Mouse (Mus musculus): ENCODE measurements around the gene Cdh4. TPM values are rescaled to one million over a fixed set of nuclear protein-coding genes. Genes with fewer than 3 reads are reported as not detected.

Gene Cdh4
- total and polyA plus RNA-seq, 2 experiments from 2014 or later = 0.51 to 2.1 TPM

GRCm38 (mm10) chr2:179576221-179576620 is 134.0 kb downstream of the Cdh4 start:
- H3K27ac ChIP-seq (ENCODE audit: low read depth) = no peak overlapping the region
- H3K27me3 ChIP-seq (ENCODE audit: control insufficient read depth, insufficient read depth, low read length) = no peaks in the 10 kb centered on the region
- no peak for TF ChIP-seq EP300 (IDR thresholded peaks at IDR 0.05; ENCODE audit: low read depth)
- peak; percentile 25; the same call in 1 of the 2 replicates for TF ChIP-seq CTCF (IDR thresholded peaks at IDR 0.05; ENCODE audit: low read depth)
- H3K4me2 ChIP-seq (ENCODE audit: low read depth, low read length) = no peak overlapping the region
- H3K9me3 ChIP-seq (replicated peaks; ENCODE audit: control insufficient read depth, low read length) = no peaks in the 10 kb centered on the region
- H3K4me1 ChIP-seq (ENCODE audit: control insufficient read depth, insufficient read depth) = no peaks in the 10 kb centered on the region
- DNase-seq (ENCODE audit: low spot score) (no peak), ATAC-seq (ENCODE audit: insufficient read depth, low read depth) (no peak)
- H3K9ac ChIP-seq (replicated peaks; ENCODE audit: low read depth, low read length) = no peak overlapping the region
- no peak overlapping the region for H3K4me3 ChIP-seq (ENCODE audit: low read depth, low read length)
- H3K36me3 ChIP-seq (replicated peaks; ENCODE audit: control insufficient read depth, insufficient read depth, low read length) = no peaks in the 10 kb centered on the region
- WGBS = 40% methylated on average over 1 of the region's 1 CpGs

- no peaks in the 10 kb centered on the region for H3K9me3 ChIP-seq (replicated peaks; ENCODE audit: control insufficient read depth, low read length)
- H3K27me3 ChIP-seq (ENCODE audit: control insufficient read depth, insufficient read depth, low read length) = no peaks in the 10 kb centered on the region
- WGBS = 61% methylated on average over 3 of the region's 3 CpGs
- H3K4me3 ChIP-seq (ENCODE audit: low read depth, low read length) = no peak overlapping the region
- H3K36me3 ChIP-seq (replicated peaks; ENCODE audit: control insufficient read depth, insufficient read depth, low read length) = no peaks in the 10 kb centered on the region
- H3K4me1 ChIP-seq (ENCODE audit: control insufficient read depth, insufficient read depth) = no peaks in the 10 kb centered on the region
- no peak overlapping the region for H3K9ac ChIP-seq (replicated peaks; ENCODE audit: low read depth, low read length)
- no peak overlapping the region for H3K27ac ChIP-seq (ENCODE audit: low read depth)
- no peak for ATAC-seq (ENCODE audit: insufficient read depth, low read depth)
- TF ChIP-seq EP300 (IDR thresholded peaks at IDR 0.05; ENCODE audit: low read depth) (no peak), CTCF (IDR thresholded peaks at IDR 0.05; ENCODE audit: low read depth) (no peak)
- DNase-seq (ENCODE audit: low spot score) = no peak
- no peak overlapping the region for H3K4me2 ChIP-seq (ENCODE audit: low read depth, low read length)
These were observed 136.1 kb downstream of the Cdh4 start for GRCm38 (mm10) chr2:179578329-179578728.

DNA sequence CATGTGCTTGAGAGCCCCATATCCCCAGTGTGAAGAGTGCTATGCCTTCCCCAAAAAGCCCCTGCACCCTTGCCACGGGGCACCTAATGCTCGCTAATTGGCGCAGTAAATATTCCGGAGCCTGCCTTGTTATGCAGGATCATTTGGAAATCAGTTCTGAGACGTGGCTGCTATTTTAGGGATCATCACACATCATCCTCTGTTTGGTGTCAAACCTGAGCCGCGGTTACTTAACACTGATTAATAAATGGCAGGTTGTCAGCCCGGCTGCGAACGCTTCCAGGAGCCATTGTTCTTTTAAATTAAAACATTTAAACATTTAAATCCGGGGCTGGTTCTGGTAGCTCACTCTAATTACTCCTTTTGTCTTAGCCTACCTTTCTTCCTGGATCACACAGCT is 136.6 kb downstream of the Cdh4 start:
- Histone ChIP-seq H3K4me1 (ENCODE audit: control insufficient read depth, insufficient read depth) (no peaks in the 10 kb centered on the region), H3K9ac (replicated peaks; ENCODE audit: low read depth, low read length) (no peak overlapping the region), H3K27me3 (ENCODE audit: control insufficient read depth, insufficient read depth, low read length) (no peaks in the 10 kb centered on the region), H3K4me2 (ENCODE audit: low read depth, low read length) (no peak overlapping the region), H3K4me3 (ENCODE audit: low read depth, low read length) (no peak overlapping the region), H3K27ac (ENCODE audit: low read depth) (no peak overlapping the region), H3K36me3 (replicated peaks; ENCODE audit: control insufficient read depth, insufficient read depth, low read length) (no peaks in the 10 kb centered on the region), H3K9me3 (replicated peaks; ENCODE audit: control insufficient read depth, low read length) (no peaks in the 10 kb centered on the region)
- ATAC-seq (ENCODE audit: insufficient read depth, low read depth) (no peak), DNase-seq (ENCODE audit: low spot score) (no peak)
- 75% methylated on average over 11 of the region's 11 CpGs for WGBS
- TF ChIP-seq EP300 (IDR thresholded peaks at IDR 0.05; ENCODE audit: low read depth) (no peak), CTCF (IDR thresholded peaks at IDR 0.05; ENCODE audit: low read depth) (no peak)

- WGBS = 49% methylated on average over 4 of the region's 4 CpGs
- Histone ChIP-seq H3K4me2 (ENCODE audit: low read depth, low read length) (no peak overlapping the region), H3K4me3 (ENCODE audit: low read depth, low read length) (no peak overlapping the region), H3K36me3 (replicated peaks; ENCODE audit: control insufficient read depth, insufficient read depth, low read length) (no peaks in the 10 kb centered on the region), H3K9me3 (replicated peaks; ENCODE audit: control insufficient read depth, low read length) (no peaks in the 10 kb centered on the region), H3K4me1 (ENCODE audit: control insufficient read depth, insufficient read depth) (no peaks in the 10 kb centered on the region), H3K9ac (replicated peaks; ENCODE audit: low read depth, low read length) (no peak overlapping the region), H3K27ac (ENCODE audit: low read depth) (no peak overlapping the region), H3K27me3 (ENCODE audit: control insufficient read depth, insufficient read depth, low read length) (no peaks in the 10 kb centered on the region)
- DNase-seq (ENCODE audit: low spot score) = no peak
- ATAC-seq (ENCODE audit: insufficient read depth, low read depth) = no peak
- TF ChIP-seq EP300 (IDR thresholded peaks at IDR 0.05; ENCODE audit: low read depth) (no peak), CTCF (IDR thresholded peaks at IDR 0.05; ENCODE audit: low read depth) (no peak)
These were observed 138.2 kb downstream of the Cdh4 start for GRCm38 (mm10) chr2:179580415-179580814.

DNA sequence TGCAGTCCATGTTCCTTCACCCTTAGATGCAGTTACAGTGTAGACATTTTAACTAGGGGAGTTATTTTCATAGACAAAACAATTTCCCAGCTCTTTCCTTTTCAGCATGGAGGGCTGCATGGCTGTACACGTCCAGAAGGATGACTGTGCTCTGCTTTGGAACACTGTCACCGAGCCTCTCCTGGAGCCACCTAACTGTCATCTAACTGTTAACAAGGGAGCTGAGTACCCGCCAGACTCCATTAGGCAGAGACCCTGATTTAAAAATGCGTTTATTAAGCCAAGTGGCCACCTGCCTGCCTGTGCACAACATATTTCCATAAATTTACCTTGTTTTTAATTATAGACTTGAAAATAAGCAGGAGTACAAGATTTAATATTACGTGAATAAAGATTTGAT is 138.8 kb downstream of the Cdh4 start:
- H3K27ac ChIP-seq (ENCODE audit: low read depth) = no peak overlapping the region
- ATAC-seq (ENCODE audit: insufficient read depth, low read depth) = no peak
- TF ChIP-seq CTCF (IDR thresholded peaks at IDR 0.05; ENCODE audit: low read depth) (no peak), EP300 (IDR thresholded peaks at IDR 0.05; ENCODE audit: low read depth) (no peak)
- no peaks in the 10 kb centered on the region for H3K4me1 ChIP-seq (ENCODE audit: control insufficient read depth, insufficient read depth)
- WGBS = 68% methylated on average over 5 of the region's 5 CpGs
- DNase-seq (ENCODE audit: low spot score) = no peak
- no peak overlapping the region for H3K4me2 ChIP-seq (ENCODE audit: low read depth, low read length)
- H3K4me3 ChIP-seq (ENCODE audit: low read depth, low read length) = no peak overlapping the region
- no peak overlapping the region for H3K9ac ChIP-seq (replicated peaks; ENCODE audit: low read depth, low read length)
- no peaks in the 10 kb centered on the region for H3K36me3 ChIP-seq (replicated peaks; ENCODE audit: control insufficient read depth, insufficient read depth, low read length)
- no peaks in the 10 kb centered on the region for H3K9me3 ChIP-seq (replicated peaks; ENCODE audit: control insufficient read depth, low read length)
- no peaks in the 10 kb centered on the region for H3K27me3 ChIP-seq (ENCODE audit: control insufficient read depth, insufficient read depth, low read length)

- WGBS = 58% methylated on average over 16 of the region's 16 CpGs
- H3K27ac ChIP-seq (ENCODE audit: low read depth) = no peak overlapping the region
- TF ChIP-seq EP300 (IDR thresholded peaks at IDR 0.05; ENCODE audit: low read depth) (no peak), CTCF (IDR thresholded peaks at IDR 0.05; ENCODE audit: low read depth) (no peak)
- no peak overlapping the region for H3K4me3 ChIP-seq (ENCODE audit: low read depth, low read length)
- no peaks in the 10 kb centered on the region for H3K36me3 ChIP-seq (replicated peaks; ENCODE audit: control insufficient read depth, insufficient read depth, low read length)
- H3K4me2 ChIP-seq (ENCODE audit: low read depth, low read length) = 0 out of 2 replicates have a peak overlapping the region, but pooled peaks have one; percentile 15
- ATAC-seq (ENCODE audit: insufficient read depth, low read depth) (no peak), DNase-seq (ENCODE audit: low spot score) (no peak)
- H3K9me3 ChIP-seq (replicated peaks; ENCODE audit: control insufficient read depth, low read length) = no peaks in the 10 kb centered on the region
- H3K9ac ChIP-seq (replicated peaks; ENCODE audit: low read depth, low read length) = no peak overlapping the region
- no peaks in the 10 kb centered on the region for H3K4me1 ChIP-seq (ENCODE audit: control insufficient read depth, insufficient read depth)
- no peaks in the 10 kb centered on the region for H3K27me3 ChIP-seq (ENCODE audit: control insufficient read depth, insufficient read depth, low read length)
These were observed 140.7 kb downstream of the Cdh4 start for GRCm38 (mm10) chr2:179582966-179583365.

All from heart, postnatal 0 days (tissue).